Mouse (Mus musculus) central nervous system, embryonic 18 days (tissue): ENCODE results near the gene Zbed3. TPM values are rescaled to one million over a fixed set of nuclear protein-coding genes. Genes with fewer than 3 reads are reported as not detected.

Experiments
- polyA plus RNA-seq: library from polyadenylated mRNA; depleted of rRNA; stranded (reverse); fragments of >200 nt; gene quantifications from 2 replicates; pipeline ENCODE4 v1.2.3, GENCODE M21; 2012; rRNA removed

The Zbed3 gene
- polyA plus RNA-seq = 26.2 and 26.8 TPM in 2 replicates

DNA sequence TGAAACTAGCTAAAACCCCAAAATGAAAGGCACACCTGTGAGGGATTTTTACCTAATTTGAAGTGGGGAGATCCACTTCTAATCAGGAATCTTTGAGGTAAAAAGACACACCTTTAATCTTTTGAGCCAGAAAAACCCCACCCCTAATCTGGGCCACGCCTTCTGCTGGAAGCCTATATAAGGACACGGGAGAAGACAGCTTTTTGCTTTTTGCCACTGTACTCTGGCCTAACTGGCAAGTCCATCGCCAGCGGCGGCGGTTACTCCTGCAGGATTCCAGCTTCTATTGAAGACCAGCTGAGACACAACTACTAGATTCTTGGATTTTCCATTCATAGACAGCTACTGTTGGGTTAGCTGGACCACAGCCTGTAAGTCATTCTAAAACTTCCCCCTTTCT is at the start of gene Zbed3:
TSS of gene Zbed3 (plus strand) at position 213 of the 400 bp plus-strand sequence.

DNA sequence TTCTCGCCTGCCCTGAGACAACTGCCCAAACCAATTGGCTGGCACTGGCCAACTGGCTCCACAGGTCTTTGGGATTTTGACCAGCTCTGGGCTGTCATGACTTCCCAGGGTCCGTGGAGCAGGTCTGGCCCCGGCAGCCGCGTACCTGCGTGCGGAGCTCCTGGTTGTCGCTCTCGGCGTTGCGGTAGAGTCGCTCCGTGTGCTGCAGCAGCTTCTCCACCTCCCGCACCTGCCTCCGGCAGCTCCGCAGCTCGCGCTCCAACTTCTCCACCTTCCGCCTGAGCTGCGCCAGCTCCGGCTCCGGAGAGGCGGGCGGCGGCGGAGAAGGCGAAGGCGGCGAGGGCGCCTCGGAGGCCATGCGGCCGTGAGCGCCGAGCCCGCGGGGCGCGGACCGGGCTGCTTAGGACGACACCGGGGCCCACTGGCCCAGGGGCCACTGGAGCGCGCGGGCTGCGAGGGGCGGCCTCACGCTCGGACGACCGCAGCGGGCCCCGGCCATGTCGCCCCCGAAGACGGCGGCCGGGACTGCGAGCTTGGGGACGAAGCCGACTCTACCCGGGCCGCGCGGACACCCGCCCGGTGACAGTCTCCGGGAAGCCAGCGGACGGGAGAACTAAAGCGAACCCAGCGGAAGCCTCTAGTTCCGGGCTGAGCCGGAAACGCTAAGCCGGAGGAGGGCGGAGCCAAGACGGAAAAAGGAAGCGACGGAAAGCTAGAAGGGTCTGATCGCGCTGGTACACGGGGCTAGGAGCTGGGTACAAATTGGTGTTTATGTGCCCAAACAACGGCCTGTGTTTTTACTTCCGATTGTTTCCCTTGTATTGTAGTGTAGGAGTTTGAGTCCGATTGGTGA is 51.5 kb downstream of the Zbed3 start, which contains the start of gene Aggf1:
TSS of gene Aggf1 (minus strand) at position 652 of the 853 bp plus-strand sequence.

Other genes starting within 250 kb of the Zbed3 start
- gene Pde8b, start 73.3 kb upstream of the Zbed3 start, polyA plus RNA-seq = 11.9 and 13.0 TPM in 2 replicates
- 30.4 and 32.7 TPM in 2 replicates for gene Aggf1, start 51.7 kb downstream of the Zbed3 start, polyA plus RNA-seq
- 3.3 and 4.1 TPM in 2 replicates for gene Crhbp, start 121.3 kb downstream of the Zbed3 start, polyA plus RNA-seq
- not detected in 2 replicates for gene S100z, start 155.1 kb downstream of the Zbed3 start, polyA plus RNA-seq
- gene F2rl1, start 201.6 kb downstream of the Zbed3 start, polyA plus RNA-seq = 0.17 and 0.86 TPM in 2 replicates